8 mouse cellular contexts compared by ENCODE assay signal in genomic region chr10:76531375-76531774, GRCm38 (mm10). TPM values are rescaled to one million over a fixed set of nuclear protein-coding genes. Genes with fewer than 3 reads are reported as not detected.
DNase-seq lines count a peak whose midpoint lies in the region; ATAC-seq and TF ChIP-seq lines count a peak whose summit lies in the region.

Gene Lss (plus strand): TSS chr10:76531588.

- H3K4me2 ChIP-seq in heart, embryonic 11.5 days, result peak within 1 kb of the TSS; percentile 72
- H3K4me2 ChIP-seq in kidney, embryonic 16.5 days (replicated peaks; ENCODE audit: low read depth, low read length), result peak within 1 kb of the TSS; percentile 85
- peak within 1 kb of the TSS; percentile 95 for H3K4me2 ChIP-seq in myocyte (ENCODE audit: low read depth)

- no peak for TF ChIP-seq POLR2A in brain, embryonic 14.5 days (IDR thresholded peaks at IDR 0.05; ENCODE audit: borderline replicate concordance, extremely low read depth, insufficient read depth, insufficient read length, poor library complexity, severe bottlenecking)
- TF ChIP-seq POLR2A in liver, adult 2 months (IDR thresholded peaks at IDR 0.05; ENCODE audit: extremely low read depth, insufficient read depth, low read length), result peak; percentile 84
- TF ChIP-seq POLR2A in myocyte (IDR thresholded peaks at IDR 0.05; ENCODE audit: insufficient read length, low read depth), result peak; percentile 89

- peak within 1 kb of the TSS; percentile 37 for H3ac ChIP-seq in C2C12 (ENCODE audit: control insufficient read depth, insufficient read length, low read depth)
- H3ac ChIP-seq in myocyte (ENCODE audit: control insufficient read depth, insufficient read length), result peak within 1 kb of the TSS; percentile 1

- peak; percentile 99 for ATAC-seq in heart, embryonic 11.5 days (replicated peaks; ENCODE audit: insufficient number of reproducible peaks, low FRiP score, low TSS enrichment)
- ATAC-seq in kidney, embryonic 16.5 days (ENCODE audit: low FRiP score, low TSS enrichment), result peak; percentile 100

- no peaks in the 10 kb centered on the region for H3K27me3 ChIP-seq in C2C12 (ENCODE audit: control insufficient read depth, insufficient read depth, insufficient read length)
- H3K27me3 ChIP-seq in erythroblast, embryonic 14.5 days (ENCODE audit: control insufficient read depth), result no peaks in the 10 kb centered on the region
- no peaks in the 10 kb centered on the region for H3K27me3 ChIP-seq in heart, embryonic 11.5 days (ENCODE audit: control insufficient read depth, insufficient read depth, low read length)
- no peaks in the 10 kb centered on the region for H3K27me3 ChIP-seq in kidney, embryonic 16.5 days (ENCODE audit: insufficient read depth, low read length)
- H3K27me3 ChIP-seq in liver, adult 2 months (ENCODE audit: control insufficient read depth, insufficient read depth, low read length), result no peaks in the 10 kb centered on the region
- H3K27me3 ChIP-seq in myocyte (ENCODE audit: control insufficient read depth, insufficient read depth, insufficient read length), result no peaks in the 10 kb centered on the region
- no peaks in the 10 kb centered on the region for H3K27me3 ChIP-seq in splenic B cell, adult 2 months (ENCODE audit: control insufficient read depth, insufficient read depth, low read length, poor library complexity, severe bottlenecking)

- no peaks in the 10 kb centered on the region for H3K9me3 ChIP-seq in erythroblast, embryonic 14.5 days (ENCODE audit: control insufficient read depth, low read length)
- H3K9me3 ChIP-seq in heart, embryonic 11.5 days (replicated peaks; ENCODE audit: control insufficient read depth, low read length), result no peaks in the 10 kb centered on the region
- no peaks in the 10 kb centered on the region for H3K9me3 ChIP-seq in kidney, embryonic 16.5 days (ENCODE audit: low read length)

- peaks cover 12% of the 10 kb centered on the region for H3K79me2 ChIP-seq in C2C12 (ENCODE audit: control insufficient read depth, insufficient read depth)
- H3K79me2 ChIP-seq in liver, adult 2 months (ENCODE audit: control insufficient read depth, insufficient read depth, low read length), result peaks cover 4% of the 10 kb centered on the region; the same call in 1 of the 2 replicates
- peaks cover 39% of the 10 kb centered on the region for H3K79me2 ChIP-seq in myocyte (ENCODE audit: control insufficient read depth, insufficient read depth)

- peak within 1 kb of the TSS; percentile 70 for H3K9ac ChIP-seq in heart, embryonic 11.5 days (ENCODE audit: low read depth, low read length)
- peak within 1 kb of the TSS; percentile 74 for H3K9ac ChIP-seq in kidney, embryonic 16.5 days (replicated peaks; ENCODE audit: low read length)
- H3K9ac ChIP-seq in liver, adult 2 months (ENCODE audit: low read depth, low read length), result peak within 1 kb of the TSS; percentile 92

- peak; percentile 99 for DNase-seq in brain, embryonic 14.5 days (ENCODE audit: low read depth)
- peak; percentile 88 for DNase-seq in liver, adult 2 months (ENCODE audit: extremely low read depth, low read depth, low spot score)
- DNase-seq in splenic B cell, adult 2 months (ENCODE audit: low read depth, low spot score), result peak; percentile 99

- H3K79me3 ChIP-seq in C2C12 (ENCODE audit: low read depth), result no peaks in the 10 kb centered on the region

- WGBS in heart, embryonic 11.5 days (ENCODE audit: insufficient replicate concordance), result 0% methylated on average over 37 of the region's 37 CpGs
- WGBS in kidney, embryonic 16.5 days, result under 1% methylated on average over 37 of the region's 37 CpGs
- WGBS in liver, adult 2 months, result 1% methylated on average over 37 of the region's 37 CpGs

- no peak for TF ChIP-seq CTCF in C2C12 (IDR thresholded peaks at IDR 0.05; ENCODE audit: control insufficient read depth, insufficient read depth, insufficient read length)
- no peak for TF ChIP-seq CTCF in brain, embryonic 14.5 days (IDR thresholded peaks at IDR 0.05; ENCODE audit: borderline replicate concordance, extremely low read depth, insufficient read depth, insufficient read length)
- TF ChIP-seq CTCF in liver, adult 2 months (IDR thresholded peaks at IDR 0.05; ENCODE audit: low read depth, low read length), result peak; percentile 21; the same call in 1 of the 2 replicates

- H3K36me3 ChIP-seq in C2C12 (ENCODE audit: control insufficient read depth, insufficient read depth) (peaks cover 17% of the 10 kb centered on the region), myocyte (ENCODE audit: control insufficient read depth, insufficient read depth) (peaks cover 18% of the 10 kb centered on the region)
- H3K36me3 ChIP-seq in erythroblast, embryonic 14.5 days (ENCODE audit: control insufficient read depth), result peaks cover 30% of the 10 kb centered on the region
- H3K36me3 ChIP-seq in heart, embryonic 11.5 days (ENCODE audit: control insufficient read depth, insufficient read depth, low read length), result peaks cover 8% of the 10 kb centered on the region
- H3K36me3 ChIP-seq in kidney, embryonic 16.5 days (ENCODE audit: insufficient read depth, low read length), result peaks cover 5% of the 10 kb centered on the region; the same call in 1 of the 2 replicates
- H3K36me3 ChIP-seq in liver, adult 2 months (ENCODE audit: control insufficient read depth, insufficient read depth, low read length), result peaks cover 17% of the 10 kb centered on the region
- H3K36me3 ChIP-seq in splenic B cell, adult 2 months (ENCODE audit: control insufficient read depth, insufficient read depth, low read length, poor library complexity, severe bottlenecking), result no peaks in the 10 kb centered on the region

- H3K27ac ChIP-seq in heart, embryonic 11.5 days (ENCODE audit: low read depth, low read length), result peak within 1 kb of the TSS; percentile 3
- H3K27ac ChIP-seq in kidney, embryonic 16.5 days (ENCODE audit: low read length), result peak within 1 kb of the TSS; percentile 39; the same call in 1 of the 2 replicates
- H3K27ac ChIP-seq in liver, adult 2 months (replicated peaks; ENCODE audit: insufficient read depth, low read depth, low read length), result peak within 1 kb of the TSS; percentile 81

- H3K4me1 ChIP-seq in erythroblast, embryonic 14.5 days (ENCODE audit: control insufficient read depth), result peaks cover 23% of the 10 kb centered on the region
- peaks cover 8% of the 10 kb centered on the region; the same call in 1 of the 2 replicates for H3K4me1 ChIP-seq in heart, embryonic 11.5 days (ENCODE audit: control insufficient read depth, insufficient read depth, low read length)
- H3K4me1 ChIP-seq in kidney, embryonic 16.5 days (ENCODE audit: insufficient read depth, low read length), result peaks cover 13% of the 10 kb centered on the region; the same call in 1 of the 2 replicates
- peaks cover 4% of the 10 kb centered on the region for H3K4me1 ChIP-seq in liver, adult 2 months (ENCODE audit: control insufficient read depth, insufficient read depth, low read length)

- H3K4me3 ChIP-seq in C2C12 (ENCODE audit: insufficient read depth, poor library complexity, severe bottlenecking) (peak within 1 kb of the TSS; percentile 61), myocyte (peak within 1 kb of the TSS; percentile 72)
- H3K4me3 ChIP-seq in erythroblast, embryonic 14.5 days (replicated peaks), result peak within 1 kb of the TSS; percentile 81
- peak within 1 kb of the TSS; percentile 59 for H3K4me3 ChIP-seq in heart, embryonic 11.5 days (ENCODE audit: low read depth, low read length)
- peak within 1 kb of the TSS; percentile 66 for H3K4me3 ChIP-seq in kidney, embryonic 16.5 days (ENCODE audit: low read length)
- peak within 1 kb of the TSS; percentile 91 for H3K4me3 ChIP-seq in liver, adult 2 months (ENCODE audit: insufficient read depth, low read depth, low read length)

TF ChIP-seq in C2C12, 6 proteins besides CTCF, POLR2A, EP300 and RAD21:
- TF ChIP-seq MYOG (IDR thresholded peaks at IDR 0.05; ENCODE audit: control insufficient read depth, extremely low read depth, insufficient read length), result no peak
- peak; percentile 48 for TF ChIP-seq USF1 (IDR thresholded peaks at IDR 0.05; ENCODE audit: low read depth)
- TF ChIP-seq CEBPB (IDR thresholded peaks at IDR 0.05; ENCODE audit: low read depth), result no peak
- no peak for TF ChIP-seq FOSL1 (IDR thresholded peaks at IDR 0.05; ENCODE audit: insufficient read depth, low read length, poor library complexity, severe bottlenecking)
- TF ChIP-seq MYOD1 (IDR thresholded peaks at IDR 0.05; ENCODE audit: control insufficient read depth, insufficient read length, low read depth), result no peak
- TF ChIP-seq MAX (IDR thresholded peaks at IDR 0.05), result peak; percentile 43

TF ChIP-seq in myocyte, 11 proteins besides CTCF, POLR2A, EP300 and RAD21:
- no peak for TF ChIP-seq CEBPB (IDR thresholded peaks at IDR 0.05; ENCODE audit: insufficient read depth, poor library complexity, severe bottlenecking)
- TF ChIP-seq TCF12 (IDR thresholded peaks at IDR 0.05; ENCODE audit: insufficient read depth, poor library complexity, severe bottlenecking), result no peak
- TF ChIP-seq REST (IDR thresholded peaks at IDR 0.05; ENCODE audit: insufficient read depth, insufficient read length), result no peak
- peak in 2 of 3 experiments; percentile 13 to 33 for TF ChIP-seq MYOD1 (IDR thresholded peaks at IDR 0.05; ENCODE audit: control insufficient read depth in 1 of 3, insufficient read length in 2 of 3, low read depth in 2 of 3)
- TF ChIP-seq TCF3 (IDR thresholded peaks at IDR 0.05; ENCODE audit: insufficient read length, low read depth), result no peak
- no peak for TF ChIP-seq MAX (IDR thresholded peaks at IDR 0.05; ENCODE audit: low read depth)
- TF ChIP-seq MYOG (IDR thresholded peaks at IDR 0.05; ENCODE audit: control insufficient read depth in 1 of 3, insufficient read depth in 1 of 3, insufficient read length in 2 of 3, low read depth in 2 of 3), result peak in 2 of 3 experiments; percentile 34 to 43
- no peak for TF ChIP-seq E2F4 (IDR thresholded peaks at IDR 0.05; ENCODE audit: insufficient read depth)
- peak; percentile 72 for TF ChIP-seq SRF (IDR thresholded peaks at IDR 0.05; ENCODE audit: control insufficient read depth, insufficient read length, low read depth)
- peak; percentile 89 for TF ChIP-seq POLR2AphosphoS2 (IDR thresholded peaks at IDR 0.05; ENCODE audit: insufficient read length, low read depth)
- no peak for TF ChIP-seq USF1 (IDR thresholded peaks at IDR 0.05; ENCODE audit: low read depth)

RNA-seq across cellular contexts. Expression of gene Lss, which starts in this region (rescaled TPM):
- polyA plus RNA-seq in C2C12 (2012; fragmentation: generic; extraction: Trizol) (20.3 TPM), myocyte (2012; fragmentation: generic; extraction: Trizol) (36.0 TPM)
- polyA plus RNA-seq in brain, embryonic 14.5 days (2012; rRNA removed), result 51.4 and 57.8 TPM in 2 replicates
- polyA plus RNA-seq in erythroblast, embryonic 14.5 days (2012), result 0.16 and 0.21 TPM in 2 replicates
- polyA plus RNA-seq in heart, embryonic 11.5 days (2014; fragmentation: Nextera tagmentation; extraction: Ambion mirVana), result 14.0 and 15.1 TPM in 2 replicates
- 23.4 and 26.0 TPM in 2 replicates for polyA plus RNA-seq in kidney, embryonic 16.5 days (2015; fragmentation: Nextera tagmentation; extraction: Ambion mirVana)
- total RNA-seq in liver, adult 2 months (2014; rRNA removed), result 42.6 and 53.4 TPM in 2 replicates
- polyA plus RNA-seq in liver, adult 2 months (2012; rRNA removed), result 45.7 and 62.6 TPM in 2 replicates

Comparison
In these comparisons a context has a peak if more than half of its experiments do, and no peak if none do; other contexts are left out.
1. Peak in every context shown above with its lines: DNase-seq, ATAC-seq, H3K4me3 ChIP-seq and H3K27ac ChIP-seq.
2. RNA of gene Lss (polyA plus RNA-seq): 45.7 to 62.6 TPM in liver, adult 2 months, 51.4 to 57.8 TPM in brain, embryonic 14.5 days, 36.0 TPM in myocyte (single experiment), 23.4 to 26.0 TPM in kidney, embryonic 16.5 days, 20.3 TPM in C2C12 (single experiment) and 14.0 to 15.1 TPM in heart, embryonic 11.5 days; 0.16 to 0.21 TPM in erythroblast, embryonic 14.5 days; every median in the first group is over 10 times any median in the second.
3. H3K27ac ChIP-seq: peak in every context shown above with its lines; median percentile 81 in liver, adult 2 months; 39 in kidney, embryonic 16.5 days; 3 in heart, embryonic 11.5 days.